Mouse (Mus musculus) neural tube, embryonic 10.5 days (tissue): ENCODE data around the gene Flrt1.

Experiments used
- DNase-seq: peaks from one replicate; pipeline ENCODE4 v3.0.0-alpha.2; 2017; ENCODE audit warnings: low spot score; ENCODE audit errors: extremely low spot score

Flrt1 gene

DNA sequence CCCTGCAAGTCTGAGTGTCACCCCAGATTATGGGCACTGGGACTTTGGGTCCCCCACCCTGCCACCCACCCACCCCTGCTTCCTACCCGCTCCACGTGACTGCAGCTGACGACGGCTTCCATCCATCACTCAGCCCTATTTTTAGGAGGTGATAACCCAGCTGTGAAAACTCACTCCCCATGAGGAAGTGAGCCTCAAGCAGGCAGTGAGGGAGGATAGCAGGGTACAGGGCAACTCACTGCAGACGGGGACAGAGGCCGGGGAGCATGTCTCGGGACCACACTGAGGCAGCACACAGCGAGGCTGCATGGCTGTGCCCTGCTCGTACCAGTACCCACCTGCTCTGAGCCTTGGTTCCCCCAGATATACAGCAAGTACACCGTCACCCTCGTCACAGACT lies 24.8 kb upstream of the Flrt1 start:
- no peak for DNase-seq

DNA sequence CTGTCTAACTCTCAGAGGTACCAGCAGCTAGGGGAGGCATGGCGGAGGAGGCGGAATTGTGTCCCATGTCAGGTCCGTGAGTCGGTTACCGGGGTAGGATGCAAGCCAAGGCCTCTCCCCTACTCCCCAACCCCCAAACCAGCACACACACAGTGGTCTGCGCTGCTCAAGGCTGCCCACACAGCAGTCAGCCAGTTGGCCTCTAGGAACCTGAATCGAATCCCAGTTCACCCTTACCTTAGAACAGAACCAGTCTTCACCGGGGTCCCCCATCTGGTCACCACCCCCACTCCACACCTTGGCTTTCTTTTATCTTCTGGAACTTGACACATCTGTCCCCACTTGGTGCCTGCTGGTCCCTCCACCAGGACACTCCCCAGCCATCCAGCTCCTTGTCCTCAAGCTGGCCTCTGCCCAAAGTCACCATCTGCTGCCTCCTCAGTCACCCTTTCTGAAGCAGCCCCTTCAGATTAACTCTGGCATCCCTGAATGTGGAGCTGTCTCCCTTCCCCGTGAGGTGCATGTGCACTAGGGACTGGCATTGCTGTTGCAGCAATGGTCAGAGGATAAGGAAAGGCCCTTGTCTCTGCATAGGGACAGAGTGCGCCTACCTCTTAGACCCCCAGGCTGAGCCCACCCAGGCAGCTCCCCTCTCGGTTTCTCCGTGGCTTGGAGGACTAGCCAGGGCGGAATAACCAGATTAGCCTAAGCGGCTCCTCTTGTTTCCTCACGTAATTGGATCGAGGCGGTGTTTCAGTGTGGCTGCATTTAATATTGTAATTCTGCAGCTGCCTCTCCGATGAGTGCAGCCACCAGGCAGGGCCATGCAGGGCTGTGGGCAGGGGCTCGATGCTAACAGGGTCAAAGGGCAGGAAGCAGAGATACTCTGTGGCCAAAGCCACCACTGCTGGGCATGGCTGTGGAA lies 23.3 kb upstream of the Flrt1 start:
- DNase-seq = no peak

GRCm38 (mm10) chr19:7126933-7127332 lies 21.4 kb upstream of the Flrt1 start:
- DNase-seq = no peak

DNA sequence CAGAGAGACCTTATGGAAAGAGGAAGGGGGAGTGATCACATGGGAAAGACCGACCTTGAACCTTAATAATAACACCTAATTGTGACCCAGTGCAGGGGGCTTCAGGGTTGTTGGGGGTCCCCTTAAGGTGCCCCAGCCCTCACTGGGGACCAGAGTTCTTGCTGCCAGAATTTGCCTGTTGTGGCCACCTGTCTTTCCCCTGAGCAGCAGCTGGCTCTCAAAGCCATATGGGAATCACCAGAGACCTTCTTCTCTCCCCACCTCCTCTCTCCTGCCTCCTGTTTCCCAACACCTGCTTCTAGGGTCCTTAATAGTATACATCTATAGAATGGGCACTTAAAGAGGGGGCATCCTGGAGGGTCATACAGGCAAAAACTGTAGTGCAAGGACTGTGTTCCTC lies 20.7 kb upstream of the Flrt1 start:
- no peak for DNase-seq

GRCm38 (mm10) chr19:7125526-7126156 lies 20.1 kb upstream of the Flrt1 start:
- DNase-seq = no peak

DNA sequence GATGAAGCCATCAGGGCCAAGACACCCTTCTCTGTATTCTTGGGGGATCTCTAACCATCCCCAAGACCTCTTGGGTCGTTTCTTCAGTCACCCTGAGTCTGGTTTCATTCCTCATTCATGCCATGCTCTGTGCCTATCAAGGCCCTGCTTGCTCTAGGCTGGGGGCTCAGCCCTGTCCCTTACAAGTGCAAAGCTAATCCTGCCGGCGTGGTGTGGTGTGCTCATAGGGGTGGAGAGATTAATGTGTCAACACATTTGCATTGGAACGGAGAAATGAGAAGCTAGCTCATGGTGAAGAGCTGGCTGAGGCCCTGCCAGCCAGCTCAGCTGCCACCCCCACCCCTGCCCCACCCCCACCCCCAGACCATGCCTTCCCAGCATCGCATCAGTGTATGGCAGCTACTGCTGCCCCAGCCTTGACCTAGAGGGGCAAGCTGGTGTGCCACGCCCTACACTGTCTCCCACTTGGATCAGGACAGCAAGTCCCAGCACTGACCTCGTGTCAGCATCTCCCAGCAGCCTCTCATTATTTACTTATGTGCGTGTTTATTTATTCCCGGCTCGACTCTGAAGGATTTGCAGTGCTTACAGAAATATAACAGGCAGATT lies 17.3 kb upstream of the Flrt1 start:
- no peak for DNase-seq

GRCm38 (mm10) chr19:7122277-7122676 lies 16.7 kb upstream of the Flrt1 start:
- no peak for DNase-seq

GRCm38 (mm10) chr19:7121252-7121651 lies 15.7 kb upstream of the Flrt1 start:
- DNase-seq = no peak

GRCm38 (mm10) chr19:7117653-7118307 lies 12.3 kb upstream of the Flrt1 start:
- no peak for DNase-seq

- no peak for DNase-seq
Measured at GRCm38 (mm10) chr19:7117141-7117540, 11.6 kb upstream of the Flrt1 start.

GRCm38 (mm10) chr19:7116038-7116731 lies 10.7 kb upstream of the Flrt1 start:
- DNase-seq = no peak

DNA sequence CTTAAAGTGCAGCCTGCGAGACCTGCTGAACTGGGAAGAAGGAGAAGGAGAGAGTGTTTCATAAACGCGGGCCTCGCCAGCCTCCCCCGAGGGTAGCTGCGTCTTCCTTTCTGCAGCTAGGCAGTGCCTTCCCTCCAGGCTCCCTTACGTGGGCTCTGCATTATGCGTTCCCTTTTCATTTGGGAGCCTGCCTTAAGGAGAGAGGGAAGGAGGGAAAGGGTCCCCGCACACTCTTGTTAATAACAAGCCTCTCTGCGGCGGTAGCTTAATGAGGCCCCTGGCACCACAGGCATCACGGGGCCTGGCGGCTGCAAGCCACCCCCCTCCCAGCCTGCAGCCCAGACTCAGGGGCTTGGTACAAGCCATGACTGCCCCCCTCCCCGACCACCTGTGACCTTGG lies 8.0 kb upstream of the Flrt1 start:
- no peak for DNase-seq

DNA sequence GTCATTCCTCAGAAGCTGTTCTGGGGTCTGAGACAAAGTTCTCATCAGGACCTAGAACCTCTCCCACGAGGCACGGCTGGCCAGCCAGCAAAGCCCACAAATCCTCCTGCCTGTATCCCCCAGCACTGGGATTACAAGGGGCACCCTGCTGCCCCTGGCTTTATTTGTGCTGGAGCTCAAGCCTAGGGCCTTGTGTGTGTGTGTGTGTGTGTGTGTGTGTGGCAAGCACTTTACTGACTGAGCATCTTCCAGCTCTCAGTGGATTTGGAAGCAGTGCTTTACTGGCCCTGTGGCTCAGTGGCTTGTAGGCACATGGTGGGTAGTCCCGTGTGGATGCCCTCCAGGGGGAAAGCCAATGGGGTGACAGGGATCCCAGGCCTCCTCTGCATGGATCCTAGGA lies 7.1 kb upstream of the Flrt1 start:
- no peak for DNase-seq

- no peak for DNase-seq
Measured at GRCm38 (mm10) chr19:7111710-7112109, 6.2 kb upstream of the Flrt1 start.

DNA sequence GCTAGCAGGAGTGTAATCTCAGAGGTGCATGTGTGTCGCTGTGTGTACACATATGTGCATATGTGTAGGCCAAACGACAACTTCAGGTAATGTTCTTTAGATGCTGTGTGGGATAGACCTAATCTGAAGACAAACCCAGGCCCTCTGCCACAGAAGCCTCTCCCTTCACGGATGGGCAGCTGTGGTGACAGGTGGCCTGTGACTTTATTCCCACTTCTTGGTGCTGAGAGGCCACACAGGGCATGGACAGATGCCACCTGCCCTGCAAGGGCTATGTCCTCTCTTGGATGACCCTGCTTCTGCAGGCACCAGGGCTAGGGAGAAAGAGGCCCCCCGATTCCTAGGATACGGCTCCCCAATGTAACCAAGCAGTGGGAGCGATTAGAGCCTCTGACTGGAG lies 5.8 kb upstream of the Flrt1 start:
- no peak for DNase-seq

DNA sequence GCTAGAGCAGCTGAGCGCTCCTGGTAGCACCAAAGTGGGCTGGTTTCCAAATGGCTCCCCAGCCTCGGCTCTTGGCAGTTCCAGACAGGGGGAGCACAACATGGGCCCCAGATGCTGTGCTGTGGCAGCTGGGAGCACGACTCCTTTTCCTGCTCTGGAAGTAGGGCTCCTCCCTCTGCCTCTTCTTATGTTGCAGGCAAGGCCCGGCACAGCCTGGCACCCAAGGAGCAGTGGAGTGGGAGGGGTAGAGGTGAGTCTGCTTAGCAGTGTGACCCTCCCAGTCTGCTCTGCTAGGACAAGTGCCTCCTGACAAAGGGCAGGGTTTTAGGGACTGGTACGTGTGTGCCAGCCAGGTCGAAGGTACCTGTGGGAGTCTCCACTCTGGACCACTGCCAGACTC lies 5.3 kb upstream of the Flrt1 start:
- DNase-seq = no peak

- DNase-seq = no peak
Measured at GRCm38 (mm10) chr19:7110097-7110496, 4.6 kb upstream of the Flrt1 start.

GRCm38 (mm10) chr19:7108114-7108905 lies 2.8 kb upstream of the Flrt1 start:
- no peak for DNase-seq

GRCm38 (mm10) chr19:7107174-7107573 lies 1.6 kb upstream of the Flrt1 start:
- DNase-seq = no peak

- no peak for DNase-seq
Measured at GRCm38 (mm10) chr19:7106566-7106965, 1.0 kb upstream of the Flrt1 start.
